Mouse (Mus musculus) forebrain, embryonic 16.5 days (tissue): ENCODE data around the gene Hira. TPM values are rescaled to one million over a fixed set of nuclear protein-coding genes. Genes with fewer than 3 reads are reported as not detected.

Experiments
- polyA plus RNA-seq: library from polyadenylated mRNA; unstranded; fragments of >200 nt; fragmentation: Nextera tagmentation; extraction: Ambion mirVana; gene quantifications from 2 replicates; pipeline ENCODE4 v1.2.1, GENCODE M21; 2015

Hira gene
- polyA plus RNA-seq, 1 experiment from 2014 or later, result 23.1 TPM

Other genes with a start within 250 kb of the Hira start
- gene Sept5, start 247.1 kb upstream of the Hira start, polyA plus RNA-seq, result 216 and 228 TPM in 2 replicates
- 90.7 and 106 TPM in 2 replicates for gene Cldn5, start 100.2 kb upstream of the Hira start, polyA plus RNA-seq
- 115 and 130 TPM in 2 replicates for gene Ufd1, start 65.3 kb upstream of the Hira start, polyA plus RNA-seq
- 21.1 and 23.7 TPM in 2 replicates for gene Cdc45, start 65.0 kb upstream of the Hira start, polyA plus RNA-seq
- 27.8 and 32.5 TPM in 2 replicates for gene 2510002D24Rik, start 40.5 kb upstream of the Hira start, polyA plus RNA-seq
- gene Gm28539, start 40.5 kb upstream of the Hira start, polyA plus RNA-seq, result not detected in 2 replicates
- gene Mrpl40, start 175 bp upstream of the Hira start, polyA plus RNA-seq, result 60.5 and 71.3 TPM in 2 replicates